Mouse (Mus musculus) intestine, embryonic 16.5 days (tissue): ENCODE results near the gene Ip6k1. TPM values are rescaled to one million over a fixed set of nuclear protein-coding genes. Genes with fewer than 3 reads are reported as not detected.

ENCODE experiments used
- ATAC-seq: fragments of 200-750 bp; cut with Nextera tagmentation; 2 replicates; pipeline ENCODE4 v1.8.0; 2017; ENCODE audit warnings: moderate TSS enrichment, moderate library complexity
- H3K27ac ChIP-seq: fragments of 300-500 bp; sonication (generic); 2 replicates; pipeline ENCODE4 v1.5.1; 2014; ENCODE audit warnings: mild to moderate bottlenecking, low read length
- H3K27me3 ChIP-seq: fragments of 300-500 bp; sonication (generic); replicated peaks from 2 replicates; pipeline ENCODE4 v1.6.1; 2014; ENCODE audit warnings: low read length, control low read depth, mixed read lengths; ENCODE audit not compliant: control insufficient read depth, insufficient read depth
- H3K36me3 ChIP-seq: fragments of 300-500 bp; sonication (generic); 2 replicates; pipeline ENCODE4 v1.6.1; 2014; ENCODE audit warnings: low read length, control low read depth; ENCODE audit not compliant: control insufficient read depth, insufficient read depth
- H3K4me1 ChIP-seq: fragments of 300-500 bp; sonication (generic); 2 replicates; pipeline ENCODE4 v1.6.1; 2014; ENCODE audit warnings: low read length, control low read depth, mixed read lengths; ENCODE audit not compliant: control insufficient read depth, insufficient read depth
- H3K4me2 ChIP-seq: fragments of 300-500 bp; sonication (generic); 2 replicates; pipeline ENCODE4 v1.6.1; 2014; ENCODE audit warnings: low read depth, low read length, control low read depth
- H3K4me3 ChIP-seq: fragments of 300-500 bp; sonication (generic); 2 replicates; pipeline ENCODE4 v1.5.1; 2014; ENCODE audit warnings: mild to moderate bottlenecking, low read length
- H3K9ac ChIP-seq: fragments of 300-500 bp; sonication (generic); 2 replicates; pipeline ENCODE4 v1.6.1; 2014; ENCODE audit warnings: low read depth, low read length
- H3K9me3 ChIP-seq: fragments of 300-500 bp; sonication (generic); 2 replicates; pipeline ENCODE4 v1.6.1; 2016; ENCODE audit warnings: low read length, control low read depth; ENCODE audit not compliant: control insufficient read depth
- WGBS: fragments of 180-500 bp; shearing (Covaris S2); extraction: QIAGEN DNeasy Blood & Tissue Kit; methylation state at CpG from one replicate; pipeline ENCODE4 v1.1.7; 2014; 5-methylcytosine and 5-hydroxymethylcytosine counted together
- polyA plus RNA-seq: library from polyadenylated mRNA; unstranded; fragments of >200 nt; fragmentation: Nextera tagmentation; extraction: Ambion mirVana; gene quantifications from 2 replicates; pipeline ENCODE4 v1.2.1, GENCODE M21; 2015

Ip6k1 gene
- polyA plus RNA-seq, 1 experiment from 2014 or later, result 37.1 TPM

- peaks cover 16% of the 10 kb centered on the region for H3K36me3 ChIP-seq
Measured at GRCm38 (mm10) chr9:108058291-108058690, 56.0 kb downstream of the Ip6k1 start.

GRCm38 (mm10) chr9:108062142-108062541 is 59.8 kb downstream of the Ip6k1 start:
- H3K4me3 ChIP-seq, result no peak overlapping the region
- H3K9ac ChIP-seq, result no peak overlapping the region
- ATAC-seq, result no peak
- H3K4me2 ChIP-seq, result no peak overlapping the region
- no peaks in the 10 kb centered on the region for H3K27me3 ChIP-seq
- no peak overlapping the region for H3K27ac ChIP-seq
- no peaks in the 10 kb centered on the region for H3K4me1 ChIP-seq
- no peaks in the 10 kb centered on the region for H3K9me3 ChIP-seq
- 86% methylated on average over 3 of the region's 3 CpGs for WGBS
- peaks cover 5% of the 10 kb centered on the region for H3K36me3 ChIP-seq

More at GRCm38 (mm10) chr9:108058291-108058690, 56.0 kb downstream of the Ip6k1 start:
- peaks cover 8% of the 10 kb centered on the region for H3K4me1 ChIP-seq
- H3K9me3 ChIP-seq, result no peaks in the 10 kb centered on the region
- no peak overlapping the region for H3K4me3 ChIP-seq
- no peaks in the 10 kb centered on the region for H3K27me3 ChIP-seq
- H3K4me2 ChIP-seq, result no peak overlapping the region
- no peak overlapping the region for H3K27ac ChIP-seq
- H3K9ac ChIP-seq, result no peak overlapping the region
- WGBS, result 92% methylated on average over 9 of the region's 9 CpGs
- ATAC-seq, result no peak

- H3K4me3 ChIP-seq, result no peak overlapping the region
- ATAC-seq, result no peak
- no peaks in the 10 kb centered on the region for H3K9me3 ChIP-seq
- H3K36me3 ChIP-seq, result peaks cover 5% of the 10 kb centered on the region
- H3K27ac ChIP-seq, result no peak overlapping the region
- no peaks in the 10 kb centered on the region for H3K27me3 ChIP-seq
- 84% methylated on average over 12 of the region's 12 CpGs for WGBS
- no peak overlapping the region for H3K4me2 ChIP-seq
- 0 out of 2 replicates have a peak, but pooled peaks cover 2% of the 10 kb centered on the region for H3K4me1 ChIP-seq
- H3K9ac ChIP-seq, result no peak overlapping the region
Measured at GRCm38 (mm10) chr9:108063361-108063760, 61.1 kb downstream of the Ip6k1 start.

GRCm38 (mm10) chr9:108065491-108066011 is 63.2 kb downstream of the Ip6k1 start:
- Histone ChIP-seq H3K4me1 (0 out of 2 replicates have a peak, but pooled peaks cover 2% of the 10 kb centered on the region), H3K27me3 (no peaks in the 10 kb centered on the region), H3K4me2 (no peak overlapping the region), H3K27ac (no peak overlapping the region), H3K9me3 (no peaks in the 10 kb centered on the region), H3K36me3 (no peaks in the 10 kb centered on the region; the same call in 1 of the 2 replicates), H3K4me3 (no peak overlapping the region), H3K9ac (no peak overlapping the region)
- ATAC-seq, result peak; percentile 53; the same call in 1 of the 2 replicates
- WGBS, result 37% methylated on average over 5 of the region's 5 CpGs

- Histone ChIP-seq H3K4me1 (peaks cover 3% of the 10 kb centered on the region; the same call in 1 of the 2 replicates), H3K27me3 (no peaks in the 10 kb centered on the region), H3K9me3 (no peaks in the 10 kb centered on the region), H3K36me3 (peaks cover 4% of the 10 kb centered on the region), H3K9ac (no peak overlapping the region), H3K27ac (no peak overlapping the region), H3K4me3 (no peak overlapping the region), H3K4me2 (no peak overlapping the region)
- no peak for ATAC-seq
- WGBS, result 83% methylated on average over 7 of the region's 7 CpGs
Measured at GRCm38 (mm10) chr9:108067199-108067598, 64.9 kb downstream of the Ip6k1 start.

GRCm38 (mm10) chr9:108067900-108068299 is 65.6 kb downstream of the Ip6k1 start:
- peak; percentile 34 for ATAC-seq

GRCm38 (mm10) chr9:108069007-108069406 is 66.7 kb downstream of the Ip6k1 start:
- Histone ChIP-seq H3K27ac (no peak overlapping the region), H3K27me3 (no peaks in the 10 kb centered on the region), H3K36me3 (peaks cover 4% of the 10 kb centered on the region; the same call in 1 of the 2 replicates), H3K9me3 (no peaks in the 10 kb centered on the region), H3K4me3 (no peak overlapping the region), H3K4me1 (peaks cover 5% of the 10 kb centered on the region; the same call in 1 of the 2 replicates), H3K9ac (no peak overlapping the region), H3K4me2 (no peak overlapping the region)
- WGBS, result 90% methylated on average over 9 of the region's 9 CpGs
- no peak for ATAC-seq

More at GRCm38 (mm10) chr9:108067900-108068299, 65.6 kb downstream of the Ip6k1 start:
- Histone ChIP-seq H3K27ac (no peak overlapping the region), H3K4me2 (no peak overlapping the region), H3K9me3 (no peaks in the 10 kb centered on the region), H3K4me1 (peaks cover 5% of the 10 kb centered on the region; the same call in 1 of the 2 replicates), H3K9ac (no peak overlapping the region), H3K4me3 (no peak overlapping the region), H3K27me3 (no peaks in the 10 kb centered on the region), H3K36me3 (peaks cover 4% of the 10 kb centered on the region)
- WGBS, result 16% methylated on average over 8 of the region's 8 CpGs

- 91% methylated on average over 7 of the region's 7 CpGs for WGBS
- ATAC-seq, result no peak
- Histone ChIP-seq H3K4me1 (peaks cover 5% of the 10 kb centered on the region; the same call in 1 of the 2 replicates), H3K9me3 (no peaks in the 10 kb centered on the region), H3K27ac (no peak overlapping the region), H3K9ac (no peak overlapping the region), H3K36me3 (peaks cover 4% of the 10 kb centered on the region; the same call in 1 of the 2 replicates), H3K4me2 (no peak overlapping the region), H3K27me3 (no peaks in the 10 kb centered on the region), H3K4me3 (no peak overlapping the region)
Measured at GRCm38 (mm10) chr9:108069529-108069928, 67.2 kb downstream of the Ip6k1 start.

- Histone ChIP-seq H3K27me3 (no peaks in the 10 kb centered on the region), H3K4me3 (no peak overlapping the region), H3K9ac (no peak overlapping the region), H3K9me3 (no peaks in the 10 kb centered on the region), H3K27ac (no peak overlapping the region), H3K4me1 (peaks cover 5% of the 10 kb centered on the region; the same call in 1 of the 2 replicates), H3K4me2 (no peak overlapping the region), H3K36me3 (peaks cover 4% of the 10 kb centered on the region; the same call in 1 of the 2 replicates)
- ATAC-seq, result peak; percentile 49; the same call in 1 of the 2 replicates
- 71% methylated on average over 4 of the region's 4 CpGs for WGBS
Measured at GRCm38 (mm10) chr9:108071801-108072200, 69.5 kb downstream of the Ip6k1 start.
